Mouse (Mus musculus) Muller cell, postnatal 12 days (primary cell): ENCODE measurements at regions not wholly inside any gene's neighbourhood (a gene's known extent, or its start where the extent isn't known, plus 50 kb on each side); places are given as distances from the start of the nearest gene placed in this dataset.
A peak's percentile ranks its signal among the peaks of the same experiment; 100 is the strongest.

Source experiments
- DNase-seq: peaks from one replicate; pipeline ENCODE4 v3.0.0-alpha.2; 2015; ENCODE audit errors: inconsistent ontology term

DNA sequence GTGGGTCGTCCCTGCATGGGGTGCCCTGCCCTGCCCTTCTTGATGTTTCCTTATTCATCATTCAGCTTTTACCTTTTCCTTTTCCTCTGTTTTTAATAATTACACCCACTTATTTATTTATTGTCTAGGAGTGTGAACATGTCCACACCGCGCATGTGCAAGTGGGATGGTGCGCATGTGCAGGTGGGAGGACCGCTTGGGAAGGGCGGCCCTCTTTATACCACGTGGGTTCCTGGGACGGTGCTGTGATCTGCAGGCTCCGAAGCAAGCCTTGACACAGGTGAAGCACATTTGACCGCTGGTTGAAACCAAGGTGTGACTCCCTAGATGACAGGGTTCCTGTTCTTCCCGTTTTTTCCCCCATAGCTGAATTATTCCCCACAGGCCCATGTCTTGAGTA lies 60.0 kb downstream of the Syf2 start:
- DNase-seq, result no peak

DNA sequence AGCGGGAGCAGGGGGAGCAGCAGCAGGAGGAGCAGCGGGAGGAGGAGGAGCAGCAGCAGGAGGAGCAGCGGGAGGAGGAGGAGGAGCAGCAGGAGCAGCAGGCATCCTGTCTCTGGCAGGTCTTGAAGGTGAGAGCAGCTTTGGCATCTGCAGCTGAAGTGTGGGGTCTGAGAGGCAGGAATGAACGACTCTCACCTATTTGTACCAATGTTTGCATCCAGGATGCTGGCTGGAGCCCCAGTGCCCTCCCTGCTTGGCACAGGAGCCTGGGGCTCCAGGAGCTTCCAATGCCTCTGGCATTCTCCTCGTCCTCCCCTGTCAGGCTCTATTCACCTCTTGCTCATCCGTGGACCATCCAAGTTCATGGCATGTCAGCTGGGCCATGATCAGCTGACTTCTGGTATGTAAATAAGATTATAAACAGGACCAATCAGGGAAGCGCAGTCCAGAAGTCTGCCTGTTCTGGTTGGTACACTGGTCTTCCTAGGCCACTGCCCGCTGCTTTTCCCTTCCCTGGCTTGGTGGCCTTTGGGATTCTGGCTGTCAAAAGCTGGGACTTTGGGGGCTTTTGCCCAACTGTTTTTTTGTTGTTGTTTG lies 62.9 kb downstream of the Syf2 start:
- DNase-seq, result no peak

GRCm38 (mm10) chr4:134994205-134994604 lies 63.5 kb downstream of the Syf2 start:
- peak; percentile 90 for DNase-seq

DNA sequence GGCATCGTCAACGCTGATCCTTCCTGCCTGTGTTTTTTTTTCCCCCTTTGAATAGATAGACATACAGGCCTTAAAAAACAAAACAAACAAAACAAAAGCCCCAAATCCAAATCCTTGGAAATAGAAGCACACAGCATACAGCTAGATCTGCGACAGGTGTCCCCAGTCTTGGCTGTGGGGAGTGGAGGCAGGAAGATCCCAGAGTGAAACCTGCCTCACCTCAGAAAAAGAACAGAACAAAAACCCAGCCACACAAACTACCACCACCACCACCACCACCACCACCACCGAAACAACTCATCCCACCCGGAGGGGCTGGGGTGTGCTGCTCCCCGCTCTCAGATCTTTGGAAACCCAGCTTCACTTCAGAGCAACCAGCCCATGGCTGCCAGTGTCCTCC lies 64.0 kb downstream of the Syf2 start:
- DNase-seq, result no peak

- no peak for DNase-seq
Measured at GRCm38 (mm10) chr4:134995052-134995451, 64.4 kb downstream of the Syf2 start.

GRCm38 (mm10) chr4:134996121-134996520 lies 65.4 kb downstream of the Syf2 start:
- DNase-seq, result no peak

- DNase-seq, result no peak
Measured at GRCm38 (mm10) chr4:134997461-134998434, 67.0 kb downstream of the Syf2 start.

GRCm38 (mm10) chr4:134998928-134999658 lies 68.4 kb downstream of the Syf2 start:
- DNase-seq, result peak; percentile 94

- no peak for DNase-seq
Measured at GRCm38 (mm10) chr4:135002091-135002925, 71.6 kb downstream of the Syf2 start.

DNA sequence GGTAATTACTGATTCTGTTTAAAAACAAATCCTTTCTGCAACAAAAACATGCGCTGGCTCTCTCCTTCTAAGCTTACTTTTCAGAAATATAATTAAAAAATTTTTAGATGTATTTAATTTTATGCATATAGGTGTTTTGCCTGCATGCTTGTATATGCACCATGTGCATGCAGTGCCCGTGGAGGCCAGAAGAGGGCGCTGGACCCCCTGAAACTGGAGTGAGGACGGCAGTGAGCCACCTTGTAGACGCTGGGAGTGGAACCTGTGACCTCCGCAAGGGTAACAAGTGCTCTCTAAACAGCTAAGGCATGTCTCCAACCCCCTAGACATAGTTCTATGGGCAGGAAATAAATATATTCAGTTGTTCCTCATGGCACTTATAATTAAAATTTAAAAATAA lies 80.7 kb downstream of the Syf2 start:
- DNase-seq, result no peak

DNA sequence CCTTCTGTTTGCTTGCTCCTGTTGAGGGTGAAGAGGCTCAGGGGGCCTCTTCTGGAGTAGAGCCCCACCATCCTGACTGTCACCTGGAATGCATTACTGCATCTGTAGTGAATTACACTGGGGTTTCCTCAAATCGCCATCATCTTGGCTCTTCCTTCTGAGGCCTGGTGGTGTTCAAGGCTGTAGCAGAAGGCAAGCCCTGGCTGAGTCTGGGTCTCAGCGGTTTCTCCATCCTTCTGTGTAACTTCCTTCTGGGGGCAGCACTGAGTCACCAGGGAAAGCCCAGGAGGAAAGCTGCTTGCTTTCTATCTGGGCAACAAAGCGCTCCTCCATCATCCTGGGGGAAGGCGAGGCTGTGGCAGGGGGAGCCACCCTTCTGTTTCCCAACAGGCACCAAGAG lies 82.2 kb downstream of the Syf2 start:
- no peak for DNase-seq

DNA sequence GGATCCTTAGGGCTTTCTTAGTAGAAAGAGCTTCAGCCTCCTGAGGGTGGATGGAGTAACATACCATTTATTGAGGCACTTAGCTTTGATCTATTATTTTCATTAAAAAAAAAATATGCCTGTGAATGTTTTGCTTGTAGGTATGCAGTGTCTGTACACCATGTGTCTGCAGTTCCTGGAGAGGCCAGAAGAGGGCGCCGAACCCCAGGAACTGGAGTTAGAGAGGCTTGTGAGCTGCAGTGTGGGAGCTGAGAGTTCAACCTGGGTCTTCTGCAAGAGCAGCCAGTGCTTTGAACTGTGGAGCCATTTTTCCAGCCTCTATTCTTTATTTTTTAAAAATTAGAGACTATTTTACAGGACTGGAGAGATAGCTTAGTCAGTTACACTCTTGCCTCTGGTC lies 83.2 kb downstream of the Syf2 start:
- DNase-seq, result no peak

DNA sequence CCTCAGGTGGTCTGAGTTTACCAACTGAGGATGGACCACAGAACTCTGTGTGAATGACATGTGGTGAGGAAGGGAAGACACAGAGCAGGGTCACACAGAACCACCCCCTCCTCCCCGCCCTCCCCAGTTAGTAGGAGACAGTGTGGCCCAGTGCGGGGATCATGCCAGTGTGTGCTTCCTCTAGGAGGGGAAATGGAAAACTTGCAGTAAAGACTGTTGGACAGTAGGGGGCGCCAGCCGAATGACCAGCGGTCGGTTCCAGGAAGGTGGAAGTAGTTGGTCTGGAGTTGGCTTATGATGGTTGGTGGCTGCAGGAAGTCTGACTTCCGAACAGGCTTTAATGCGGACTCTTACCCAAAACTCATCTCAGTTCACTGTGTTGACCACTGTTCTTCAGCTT lies 87.3 kb downstream of the Syf2 start:
- DNase-seq, result no peak

GRCm38 (mm10) chr4:135019120-135019519 lies 88.4 kb downstream of the Syf2 start:
- peak; percentile 71 for DNase-seq

- DNase-seq, result no peak
Measured at GRCm38 (mm10) chr4:135020262-135020991, 89.7 kb downstream of the Syf2 start.

GRCm38 (mm10) chr4:135023200-135023599 lies 92.5 kb downstream of the Syf2 start:
- DNase-seq, result no peak

DNA sequence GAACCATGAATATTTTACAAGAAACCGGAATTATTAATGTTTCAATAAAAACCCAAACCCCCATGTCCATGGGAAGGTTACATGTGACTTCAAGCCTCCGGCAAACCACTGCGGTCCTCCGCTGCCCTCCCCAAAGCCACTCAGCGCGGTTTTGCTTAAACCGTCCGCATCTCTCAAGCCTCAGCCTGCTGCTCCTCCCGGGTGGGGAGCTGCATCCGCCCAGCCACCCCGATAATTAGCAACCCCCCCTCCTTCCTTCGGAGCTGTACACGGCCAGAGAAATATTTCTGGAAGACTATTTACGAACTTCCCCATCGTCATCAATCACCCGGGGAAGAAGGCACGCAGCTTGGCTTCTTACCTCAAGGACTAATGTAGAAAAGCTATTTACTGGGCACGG lies 94.7 kb upstream of the Runx3 start:
- no peak for DNase-seq

- no peak for DNase-seq
Measured at GRCm38 (mm10) chr4:135027136-135027535, 93.3 kb upstream of the Runx3 start.

- no peak for DNase-seq
Measured at GRCm38 (mm10) chr4:135029723-135030122, 90.7 kb upstream of the Runx3 start.

DNA sequence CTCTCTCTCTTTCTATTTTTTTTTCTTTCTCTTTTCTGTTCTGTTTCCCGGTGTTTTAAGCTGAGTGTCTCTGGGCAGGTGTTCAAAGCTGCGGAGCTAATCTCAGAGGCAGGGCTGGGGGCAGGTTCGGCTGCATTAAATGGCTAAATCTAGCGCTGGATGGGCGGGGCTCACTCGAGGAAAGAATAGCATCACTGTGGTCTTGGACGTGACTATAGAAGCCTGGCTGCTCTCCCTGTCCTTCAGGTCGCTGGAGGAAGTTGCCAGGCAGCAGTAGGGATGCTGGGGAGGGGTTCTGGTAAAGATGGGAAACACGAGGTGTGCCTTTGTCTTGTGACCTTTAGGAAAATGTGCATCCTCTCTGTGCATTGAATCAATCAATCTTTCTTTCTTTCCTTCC lies 88.0 kb upstream of the Runx3 start:
- no peak for DNase-seq

DNA sequence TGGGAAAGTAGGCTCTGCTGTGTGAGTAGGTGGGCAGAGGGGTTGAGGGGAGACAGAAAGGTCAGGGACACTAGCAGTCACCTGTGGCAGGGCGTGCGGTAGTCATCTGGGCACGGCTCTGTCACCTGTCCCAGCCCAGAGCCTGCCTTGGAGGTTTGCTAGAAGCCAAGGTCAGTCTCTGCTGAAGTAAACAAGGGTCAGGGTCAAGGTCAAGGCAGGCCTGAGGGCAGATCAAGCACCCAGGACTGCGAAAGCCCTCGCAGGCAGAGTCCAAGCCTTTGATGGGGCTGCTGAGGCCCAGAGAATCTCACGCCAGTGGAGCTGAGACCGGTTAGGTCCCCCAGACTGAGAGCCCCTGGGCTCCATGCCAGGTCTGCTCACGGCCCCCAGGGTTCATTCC lies 87.2 kb upstream of the Runx3 start:
- DNase-seq, result no peak
